Mouse (Mus musculus) lung, postnatal 25 days (tissue): ENCODE data around the gene Eno4.
"Not testable (repeated sequence)": the region's sequence is repeated elsewhere in the genome, so short reads cannot be mapped to it uniquely, and the experiment has no call there.

Source experiments
- DNase-seq: peaks from one replicate; pipeline ENCODE4 v3.0.0; 2022; ENCODE audit warnings: low spot score

Eno4 gene

GRCm38 (mm10) chr19:58942841-58943828, at the start of gene Eno4, which contains the start of gene Hspa12a:
Eno4 (plus strand) TSS chr19:58943425.
Hspa12a (minus strand) TSS chr19:58943654.
- peak; percentile 93 for DNase-seq

- no peak for DNase-seq
Observed at GRCm38 (mm10) chr19:58896216-58896615, 47.0 kb upstream of the Eno4 start.

- not testable (repeated sequence) for DNase-seq
Observed at GRCm38 (mm10) chr19:58900471-58900870, 42.8 kb upstream of the Eno4 start.

GRCm38 (mm10) chr19:58903079-58903898, 39.9 kb upstream of the Eno4 start:
- no peak for DNase-seq

GRCm38 (mm10) chr19:58903899-58904327, 39.3 kb upstream of the Eno4 start:
- peak; percentile 88 for DNase-seq

- no peak for DNase-seq
Observed at GRCm38 (mm10) chr19:58906685-58907084, 36.5 kb upstream of the Eno4 start.

- DNase-seq = no peak
Observed at GRCm38 (mm10) chr19:58908018-58908417, 35.2 kb upstream of the Eno4 start.

GRCm38 (mm10) chr19:58910941-58911368, 32.3 kb upstream of the Eno4 start:
- DNase-seq = no peak

- peak; percentile 51 for DNase-seq
Observed at GRCm38 (mm10) chr19:58911386-58911785, 31.8 kb upstream of the Eno4 start.

- DNase-seq = no peak
Observed at GRCm38 (mm10) chr19:58913301-58913700, 29.9 kb upstream of the Eno4 start.

GRCm38 (mm10) chr19:58918597-58918996, 24.6 kb upstream of the Eno4 start:
- DNase-seq = no peak

GRCm38 (mm10) chr19:58919148-58919547, 24.1 kb upstream of the Eno4 start:
- DNase-seq = peak; percentile 34

- DNase-seq = no peak
Observed at GRCm38 (mm10) chr19:58931081-58931800, 12.0 kb upstream of the Eno4 start.

- no peak for DNase-seq
Observed at GRCm38 (mm10) chr19:58933062-58933461, 10.2 kb upstream of the Eno4 start.

- no peak for DNase-seq
Observed at GRCm38 (mm10) chr19:58945959-58946358, 2.7 kb downstream of the Eno4 start.

- no peak for DNase-seq
Observed at GRCm38 (mm10) chr19:58951521-58951920, 8.3 kb downstream of the Eno4 start.

- DNase-seq = no peak
Observed at GRCm38 (mm10) chr19:58952236-58952635, 9.0 kb downstream of the Eno4 start.

- DNase-seq = no peak
Observed at GRCm38 (mm10) chr19:58954779-58955178, 11.6 kb downstream of the Eno4 start.

GRCm38 (mm10) chr19:58963011-58963410, 19.8 kb downstream of the Eno4 start:
- DNase-seq = no peak

- no peak for DNase-seq
Observed at GRCm38 (mm10) chr19:58968731-58969506, 25.7 kb downstream of the Eno4 start.

- DNase-seq = no peak
Observed at GRCm38 (mm10) chr19:58970826-58971225, 27.6 kb downstream of the Eno4 start.
